Mouse (Mus musculus) kidney, postnatal 25 days (tissue): ENCODE results near the gene A430005L14Rik.

ENCODE experiments used
- DNase-seq, 2 experiments: peaks; one replicate each; pipeline ENCODE4 v3.0.0; 2021; ENCODE audit warnings: mixed read lengths in 2 of 2

A430005L14Rik gene

GRCm38 (mm10) chr4:153974431-153975291, 17.6 kb downstream of the A430005L14Rik start, which contains the start of the genes Dffb and Cep104:
TSS of gene Dffb (minus strand) at chr4:153975126.
TSS of gene Cep104 (plus strand) at chr4:153975194.
- DNase-seq = peak; percentile 96 to 97

- DNase-seq = peak in 1 of 2 experiments; percentile 32
These were observed 18.2 kb downstream of the A430005L14Rik start for GRCm38 (mm10) chr4:153975292-153975662.

GRCm38 (mm10) chr4:153975768-153976167, 18.7 kb downstream of the A430005L14Rik start:
- no peak for DNase-seq

GRCm38 (mm10) chr4:153979243-153979642, 22.2 kb downstream of the A430005L14Rik start:
- no peak for DNase-seq

- DNase-seq = no peak
These were observed 23.4 kb downstream of the A430005L14Rik start for GRCm38 (mm10) chr4:153980470-153980869.

GRCm38 (mm10) chr4:153992715-153993114, 35.7 kb downstream of the A430005L14Rik start:
- DNase-seq = peak; percentile 24 to 53

GRCm38 (mm10) chr4:153993505-153993904, 36.5 kb downstream of the A430005L14Rik start:
- DNase-seq = no peak

- DNase-seq = no peak
These were observed 48.5 kb downstream of the A430005L14Rik start for GRCm38 (mm10) chr4:154005488-154005887.

GRCm38 (mm10) chr4:154006264-154006663, 49.2 kb downstream of the A430005L14Rik start:
- DNase-seq = no peak

- DNase-seq = peak in 1 of 2 experiments; percentile 50
These were observed 50.7 kb downstream of the A430005L14Rik start for GRCm38 (mm10) chr4:154007759-154008158.

GRCm38 (mm10) chr4:154010907-154011645, 54.0 kb downstream of the A430005L14Rik start:
- no peak for DNase-seq
